Mouse (Mus musculus): ENCODE results near the gene Eci3. TPM values are rescaled to one million over a fixed set of nuclear protein-coding genes. Genes with fewer than 3 reads are reported as not detected.
"Not testable (repeated sequence)": the region's sequence is repeated elsewhere in the genome, so short reads cannot be mapped to it uniquely, and the experiment has no call there.

Gene Eci3
- polyA plus RNA-seq, 1 experiment, result not detected

- TF ChIP-seq POLR2A (IDR thresholded peaks at IDR 0.05; ENCODE audit: insufficient read length, low read depth), result no peak
- TF ChIP-seq REST (IDR thresholded peaks at IDR 0.05; ENCODE audit: insufficient read depth, insufficient read length), result no peak
- no peak for TF ChIP-seq E2F4 (IDR thresholded peaks at IDR 0.05; ENCODE audit: insufficient read depth)
- TF ChIP-seq TCF3 (IDR thresholded peaks at IDR 0.05; ENCODE audit: insufficient read length, low read depth), result no peak
- TF ChIP-seq MYOD1 (IDR thresholded peaks at IDR 0.05; ENCODE audit: control insufficient read depth in 1 of 3, insufficient read length in 2 of 3, low read depth in 2 of 3), result no peak
- Histone ChIP-seq H3ac (ENCODE audit: control insufficient read depth, insufficient read length) (no peak overlapping the region), H3K36me3 (ENCODE audit: control insufficient read depth, insufficient read depth) (no peaks in the 10 kb centered on the region), H3K27me3 (ENCODE audit: control insufficient read depth, insufficient read depth, insufficient read length) (no peaks in the 10 kb centered on the region), H3K79me2 (ENCODE audit: control insufficient read depth, insufficient read depth) (no peaks in the 10 kb centered on the region), H3K4me2 (ENCODE audit: low read depth) (no peak overlapping the region), H3K4me3 (no peak overlapping the region)
Measured at GRCm38 (mm10) chr13:34960996-34961770, 2.4 kb downstream of the Eci3 start.

- H3K79me2 ChIP-seq (ENCODE audit: control insufficient read depth, insufficient read depth); H3K36me3 ChIP-seq (ENCODE audit: control insufficient read depth, insufficient read depth); H3K4me2 ChIP-seq (ENCODE audit: low read depth); H3K27me3 ChIP-seq (ENCODE audit: control insufficient read depth, insufficient read depth, insufficient read length); H3ac ChIP-seq (ENCODE audit: control insufficient read depth, insufficient read length); H3K4me3 ChIP-seq: not testable (repeated sequence)
Measured at GRCm38 (mm10) chr13:34958158-34958557, 5.5 kb downstream of the Eci3 start.

DNA sequence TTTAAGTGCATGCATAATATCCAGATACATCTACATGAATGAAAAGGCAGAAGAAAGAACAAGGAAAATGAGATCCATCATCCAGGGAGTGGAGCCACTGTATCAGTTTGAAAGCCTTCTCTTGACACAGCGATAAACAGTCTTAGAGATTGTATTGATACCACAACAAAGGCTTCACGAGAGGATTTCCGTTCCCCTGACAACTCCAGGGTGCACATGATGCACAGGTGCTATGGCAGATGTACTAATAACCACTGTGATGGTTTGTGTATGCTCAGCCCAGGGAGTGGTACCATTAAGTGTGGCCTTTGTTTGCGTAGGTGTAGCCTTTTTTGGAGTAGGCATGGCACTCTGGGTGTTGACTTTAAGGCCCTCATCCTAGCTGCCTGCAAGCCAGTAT is 6.7 kb downstream of the Eci3 start:
- Histone ChIP-seq H3K36me3 (ENCODE audit: control insufficient read depth, insufficient read depth) (no peaks in the 10 kb centered on the region), H3K4me3 (no peak overlapping the region), H3K79me2 (ENCODE audit: control insufficient read depth, insufficient read depth) (no peaks in the 10 kb centered on the region), H3K4me2 (ENCODE audit: low read depth) (no peak overlapping the region), H3K27me3 (ENCODE audit: control insufficient read depth, insufficient read depth, insufficient read length) (no peaks in the 10 kb centered on the region), H3ac (ENCODE audit: control insufficient read depth, insufficient read length) (no peak overlapping the region)
- TF ChIP-seq CEBPB (IDR thresholded peaks at IDR 0.05; ENCODE audit: insufficient read depth, poor library complexity, severe bottlenecking) (no peak), POLR2A (IDR thresholded peaks at IDR 0.05; ENCODE audit: insufficient read length, low read depth) (no peak), SRF (IDR thresholded peaks at IDR 0.05; ENCODE audit: control insufficient read depth, insufficient read length, low read depth) (no peak), REST (IDR thresholded peaks at IDR 0.05; ENCODE audit: insufficient read depth, insufficient read length) (no peak), TCF12 (IDR thresholded peaks at IDR 0.05; ENCODE audit: insufficient read depth, poor library complexity, severe bottlenecking) (no peak), TCF3 (IDR thresholded peaks at IDR 0.05; ENCODE audit: insufficient read length, low read depth) (no peak), MAX (IDR thresholded peaks at IDR 0.05; ENCODE audit: low read depth) (no peak), POLR2AphosphoS2 (IDR thresholded peaks at IDR 0.05; ENCODE audit: insufficient read length, low read depth) (no peak), USF1 (IDR thresholded peaks at IDR 0.05; ENCODE audit: low read depth) (no peak), E2F4 (IDR thresholded peaks at IDR 0.05; ENCODE audit: insufficient read depth) (no peak), MYOD1 (IDR thresholded peaks at IDR 0.05; ENCODE audit: control insufficient read depth in 1 of 3, insufficient read length in 2 of 3, low read depth in 2 of 3) (no peak), MYOG (IDR thresholded peaks at IDR 0.05; ENCODE audit: control insufficient read depth in 1 of 3, insufficient read depth in 1 of 3, insufficient read length in 2 of 3, low read depth in 2 of 3) (no peak)

GRCm38 (mm10) chr13:34951437-34951836 is 12.2 kb downstream of the Eci3 start:
- not testable (repeated sequence) for H3K79me2 ChIP-seq (ENCODE audit: control insufficient read depth, insufficient read depth); H3ac ChIP-seq (ENCODE audit: control insufficient read depth, insufficient read length); H3K4me3 ChIP-seq; H3K27me3 ChIP-seq (ENCODE audit: control insufficient read depth, insufficient read depth, insufficient read length); H3K4me2 ChIP-seq (ENCODE audit: low read depth); H3K36me3 ChIP-seq (ENCODE audit: control insufficient read depth, insufficient read depth)

GRCm38 (mm10) chr13:34942370-34942769 is 21.2 kb downstream of the Eci3 start:
- Histone ChIP-seq H3K4me2 (ENCODE audit: low read depth) (no peak overlapping the region), H3K4me3 (no peak overlapping the region), H3K27me3 (ENCODE audit: control insufficient read depth, insufficient read depth, insufficient read length) (no peaks in the 10 kb centered on the region), H3K79me2 (ENCODE audit: control insufficient read depth, insufficient read depth) (no peaks in the 10 kb centered on the region), H3K36me3 (ENCODE audit: control insufficient read depth, insufficient read depth) (no peaks in the 10 kb centered on the region), H3ac (ENCODE audit: control insufficient read depth, insufficient read length) (no peak overlapping the region)
- TF ChIP-seq MAX (IDR thresholded peaks at IDR 0.05; ENCODE audit: low read depth) (no peak), CEBPB (IDR thresholded peaks at IDR 0.05; ENCODE audit: insufficient read depth, poor library complexity, severe bottlenecking) (no peak), REST (IDR thresholded peaks at IDR 0.05; ENCODE audit: insufficient read depth, insufficient read length) (no peak), MYOD1 (IDR thresholded peaks at IDR 0.05; ENCODE audit: control insufficient read depth in 1 of 3, insufficient read length in 2 of 3, low read depth in 2 of 3) (no peak), POLR2A (IDR thresholded peaks at IDR 0.05; ENCODE audit: insufficient read length, low read depth) (no peak), USF1 (IDR thresholded peaks at IDR 0.05; ENCODE audit: low read depth) (no peak), MYOG (IDR thresholded peaks at IDR 0.05; ENCODE audit: control insufficient read depth in 1 of 3, insufficient read depth in 1 of 3, insufficient read length in 2 of 3, low read depth in 2 of 3) (no peak), TCF12 (IDR thresholded peaks at IDR 0.05; ENCODE audit: insufficient read depth, poor library complexity, severe bottlenecking) (no peak), POLR2AphosphoS2 (IDR thresholded peaks at IDR 0.05; ENCODE audit: insufficient read length, low read depth) (no peak), SRF (IDR thresholded peaks at IDR 0.05; ENCODE audit: control insufficient read depth, insufficient read length, low read depth) (no peak), TCF3 (IDR thresholded peaks at IDR 0.05; ENCODE audit: insufficient read length, low read depth) (no peak), E2F4 (IDR thresholded peaks at IDR 0.05; ENCODE audit: insufficient read depth) (no peak)

Measured in myocyte (in vitro differentiated cells).